ENCODE assay signal across 12 mouse cellular contexts in genomic region chr10:93227921-93228320, GRCm38 (mm10).
DNase-seq lines count a peak whose midpoint lies in the region; ATAC-seq lines count a peak whose summit lies in the region.
"Had no signal": no experiment of that assay in that cellular context is flagged by ENCODE, and none has a peak within 500 bp of the region (broad histone marks: within the 10 kb centered on the region; RNA-seq: fewer than 3 reads in every experiment).

No protein-coding gene starts in this region.

- H3K27me3 ChIP-seq in heart, embryonic 15.5 days = no peaks in the 10 kb centered on the region
- H3K27me3 ChIP-seq in liver, embryonic 11.5 days (replicated peaks; ENCODE audit: control insufficient read depth, insufficient read depth, low read length) = no peaks in the 10 kb centered on the region
- H3K27me3 ChIP-seq: liver, embryonic 15.5 days had no signal

- intact Hi-C loops in heart, postnatal 36 days (cut with DNase I) = loop anchor here (5.0 kb wide), 1 partner anchor 66 kb away; the partner anchor contains the start of gene Cdk17

- peaks cover 19% of the 10 kb centered on the region for H3K36me3 ChIP-seq in heart, embryonic 15.5 days
- H3K36me3 ChIP-seq in liver, embryonic 11.5 days (ENCODE audit: control insufficient read depth, insufficient read depth, low read length) = peaks cover 6% of the 10 kb centered on the region; the same call in 1 of the 2 replicates

- H3K9me3 ChIP-seq in heart, embryonic 15.5 days (replicated peaks) = no peaks in the 10 kb centered on the region
- H3K9me3 ChIP-seq in liver, embryonic 11.5 days (ENCODE audit: control insufficient read depth, low read length) = no peaks in the 10 kb centered on the region
- H3K9me3 ChIP-seq: liver, embryonic 15.5 days had no signal

- DNase-seq in heart, postnatal 36 days = no peak
- DNase-seq in CD4-positive helper T cell, adult 2 months (ENCODE audit: low read depth, low spot score) = peak; percentile 77
- DNase-seq in CD8-positive naive resting alpha-beta T cell, adult 2 months (ENCODE audit: low read depth in 2 of 2, low spot score in 2 of 2) = peak; percentile 39 to 56
- no peak for DNase-seq in liver, embryonic 11.5 days (ENCODE audit: low spot score)
- DNase-seq in spleen, postnatal 36 days (ENCODE audit: low spot score in 2 of 2) = no peak
- DNase-seq: cerebellum, postnatal 25 days; kidney, adult 2 months had no signal

- 51% methylated on average over 8 of the region's 8 CpGs for WGBS in heart, embryonic 15.5 days
- 75% methylated on average over 8 of the region's 8 CpGs for WGBS in liver, embryonic 11.5 days

- peaks cover 6% of the 10 kb centered on the region for H3K4me1 ChIP-seq in heart, embryonic 15.5 days (replicated peaks)
- peaks cover 3% of the 10 kb centered on the region; the same call in 1 of the 2 replicates for H3K4me1 ChIP-seq in liver, embryonic 11.5 days (replicated peaks; ENCODE audit: control insufficient read depth, insufficient read depth, low read length)

- H3K27ac ChIP-seq in heart, embryonic 15.5 days = peak overlapping the region; percentile 60
- no peak overlapping the region; the same call in 1 of the 2 replicates for H3K27ac ChIP-seq in liver, embryonic 11.5 days (ENCODE audit: low read depth, low read length)
- H3K27ac ChIP-seq: liver, embryonic 15.5 days had no signal

- no peak overlapping the region for H3K9ac ChIP-seq in heart, embryonic 15.5 days
- no peak overlapping the region for H3K9ac ChIP-seq in liver, embryonic 11.5 days (ENCODE audit: low read depth, low read length)
- H3K9ac ChIP-seq: liver, embryonic 15.5 days had no signal

- no peak overlapping the region for H3K4me3 ChIP-seq in heart, embryonic 15.5 days
- no peak overlapping the region for H3K4me3 ChIP-seq in liver, embryonic 11.5 days (ENCODE audit: low read depth, low read length)
- H3K4me3 ChIP-seq: erythroblast, embryonic 14.5 days; liver, embryonic 15.5 days had no signal

- H3K4me2 ChIP-seq in heart, embryonic 15.5 days = peak overlapping the region; percentile 21; the same call in 1 of the 2 replicates
- H3K4me2 ChIP-seq in liver, embryonic 11.5 days = no peak overlapping the region
- H3K4me2 ChIP-seq: liver, embryonic 15.5 days; midbrain, embryonic 11.5 days had no signal

- ATAC-seq in heart, embryonic 15.5 days (replicated peaks; ENCODE audit: insufficient number of reproducible peaks, insufficient read depth, low FRiP score, low read depth) = no peak
- ATAC-seq in inflammation-experienced regulatory T-cells, adult 6 months = peak; percentile 90
- no peak for ATAC-seq in liver, embryonic 11.5 days (replicated peaks; ENCODE audit: low FRiP score)

Comparison
In these comparisons a context has a peak if more than half of its experiments do, and no peak if none do; other contexts are left out.
1. DNase-seq: peak in CD4-positive helper T cell, adult 2 months (single experiment) and CD8-positive naive resting alpha-beta T cell, adult 2 months (2 of 2); none in heart, postnatal 36 days (0 of 2), liver, embryonic 11.5 days (single experiment) and spleen, postnatal 36 days (0 of 2).